Mouse (Mus musculus): ENCODE measurements around the gene Zfp800. TPM values are rescaled to one million over a fixed set of nuclear protein-coding genes. Genes with fewer than 3 reads are reported as not detected.

The Zfp800 gene
- polyA plus RNA-seq, 1 experiment from 2014 or later: 23.0 TPM

GRCm38 (mm10) chr6:28326720-28327119, 71.1 kb downstream of the Zfp800 start:
- Histone ChIP-seq H3K4me1 (replicated peaks) (peaks cover 7% of the 10 kb centered on the region; the same call in 1 of the 2 replicates), H3K9me3 (peaks cover 9% of the 10 kb centered on the region; the same call in 1 of the 2 replicates), H3K36me3 (no peaks in the 10 kb centered on the region), H3K27me3 (no peaks in the 10 kb centered on the region), H3K4me2 (no peak overlapping the region), H3K9ac (no peak overlapping the region), H3K4me3 (no peak overlapping the region), H3K27ac (no peak overlapping the region)
- 89% methylated on average over 3 of the region's 3 CpGs for WGBS
- ATAC-seq (ENCODE audit: low FRiP score): no peak

GRCm38 (mm10) chr6:28322399-28322798, 75.4 kb downstream of the Zfp800 start:
- Histone ChIP-seq H3K9me3 (peaks cover 9% of the 10 kb centered on the region; the same call in 1 of the 2 replicates), H3K4me3 (no peak overlapping the region), H3K4me1 (replicated peaks) (no peaks in the 10 kb centered on the region), H3K27me3 (no peaks in the 10 kb centered on the region), H3K36me3 (no peaks in the 10 kb centered on the region), H3K9ac (no peak overlapping the region), H3K27ac (no peak overlapping the region), H3K4me2 (no peak overlapping the region)
- ATAC-seq (ENCODE audit: low FRiP score): no peak
- 90% methylated on average over 7 of the region's 7 CpGs for WGBS

GRCm38 (mm10) chr6:28319648-28320270, 78.0 kb downstream of the Zfp800 start:
- no peak overlapping the region for H3K4me3 ChIP-seq
- WGBS: 79% methylated on average over 13 of the region's 13 CpGs
- ATAC-seq (ENCODE audit: low FRiP score): no peak

DNA sequence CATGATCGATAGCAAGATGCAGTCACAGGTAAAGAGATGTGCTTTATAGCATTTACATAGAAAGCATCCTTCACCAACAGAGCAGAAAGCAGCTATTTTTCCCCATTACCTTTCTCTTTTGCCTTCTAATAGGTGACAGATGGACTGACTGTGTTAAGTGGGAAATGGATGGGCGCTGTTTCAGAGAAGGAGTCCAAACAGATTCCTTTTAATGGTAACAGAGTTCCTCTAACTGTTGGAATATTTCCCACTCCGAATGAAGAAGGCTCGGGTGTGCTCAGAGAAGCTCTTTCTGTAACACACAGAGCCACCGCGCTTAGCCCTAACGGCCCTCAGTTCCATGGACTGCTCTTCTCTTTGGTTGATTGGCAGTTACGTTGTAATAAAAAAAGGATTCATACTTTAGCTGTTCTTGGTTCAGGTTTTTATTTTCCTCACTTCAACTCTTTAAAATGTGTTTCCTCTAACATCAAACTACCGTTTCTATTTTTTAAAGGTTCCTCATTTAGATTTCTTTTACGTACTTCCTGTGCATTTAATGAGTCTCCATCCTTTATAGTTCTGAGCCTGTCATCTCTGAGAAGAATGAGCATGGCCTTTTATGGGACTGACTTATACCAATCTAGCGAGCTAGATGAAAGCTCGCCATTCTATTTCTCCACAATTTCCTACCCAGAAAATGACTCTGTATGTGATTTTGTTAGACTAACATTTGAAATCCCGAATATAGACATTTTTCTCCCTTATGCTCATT, 78.8 kb downstream of the Zfp800 start:
- Histone ChIP-seq H3K9ac (no peak overlapping the region), H3K4me3 (no peak overlapping the region), H3K9me3 (peaks cover 9% of the 10 kb centered on the region; the same call in 1 of the 2 replicates), H3K27ac (no peak overlapping the region), H3K4me1 (replicated peaks) (no peaks in the 10 kb centered on the region), H3K36me3 (no peaks in the 10 kb centered on the region), H3K4me2 (no peak overlapping the region), H3K27me3 (no peaks in the 10 kb centered on the region)
- ATAC-seq (ENCODE audit: low FRiP score): no peak
- WGBS: 83% methylated on average over 13 of the region's 13 CpGs

More at GRCm38 (mm10) chr6:28319648-28320270, 78.0 kb downstream of the Zfp800 start:
- H3K9ac ChIP-seq: no peak overlapping the region
- H3K4me2 ChIP-seq: no peak overlapping the region
- no peaks in the 10 kb centered on the region for H3K4me1 ChIP-seq (replicated peaks)
- no peaks in the 10 kb centered on the region for H3K27me3 ChIP-seq
- H3K9me3 ChIP-seq: peaks cover 9% of the 10 kb centered on the region; the same call in 1 of the 2 replicates
- no peaks in the 10 kb centered on the region for H3K36me3 ChIP-seq
- H3K27ac ChIP-seq: no peak overlapping the region

- Histone ChIP-seq H3K27me3 (no peaks in the 10 kb centered on the region), H3K4me1 (replicated peaks) (no peaks in the 10 kb centered on the region), H3K9me3 (no peaks in the 10 kb centered on the region), H3K4me2 (no peak overlapping the region), H3K27ac (no peak overlapping the region), H3K36me3 (no peaks in the 10 kb centered on the region), H3K4me3 (no peak overlapping the region), H3K9ac (no peak overlapping the region)
- 97% methylated on average over 3 of the region's 3 CpGs for whole genome bisulfite sequencing
- ATAC-seq (ENCODE audit: low FRiP score): no peak
Observed at GRCm38 (mm10) chr6:28315208-28315607, 82.6 kb downstream of the Zfp800 start.

- no peak for ATAC-seq (ENCODE audit: low FRiP score)
- Histone ChIP-seq H3K9me3 (no peaks in the 10 kb centered on the region), H3K27me3 (no peaks in the 10 kb centered on the region), H3K4me1 (replicated peaks) (no peaks in the 10 kb centered on the region), H3K4me2 (no peak overlapping the region), H3K4me3 (no peak overlapping the region), H3K36me3 (no peaks in the 10 kb centered on the region), H3K9ac (no peak overlapping the region), H3K27ac (no peak overlapping the region)
- 80% methylated on average over 2 of the region's 2 CpGs for WGBS
Observed at GRCm38 (mm10) chr6:28312067-28312466, 85.7 kb downstream of the Zfp800 start.

DNA sequence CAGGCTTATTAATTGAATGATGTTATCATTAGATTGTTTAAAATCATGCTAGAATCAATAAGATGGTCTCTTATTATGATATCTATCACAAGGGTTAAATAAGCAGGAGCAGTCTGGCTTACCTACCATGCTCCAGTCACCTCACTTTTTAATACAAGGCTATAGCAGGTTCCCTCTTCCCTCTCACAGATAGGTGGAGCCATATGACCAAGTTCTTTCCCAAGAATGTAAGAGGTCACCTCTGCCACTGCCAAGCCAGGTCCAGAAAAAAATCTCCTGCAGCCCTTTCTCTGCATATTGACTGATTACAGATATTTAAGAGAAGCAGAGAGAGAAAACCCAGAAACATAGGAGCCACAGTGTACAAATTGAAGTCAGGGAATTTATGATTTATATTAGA, 88.1 kb downstream of the Zfp800 start:
- no peak overlapping the region for H3K4me3 ChIP-seq
- no peaks in the 10 kb centered on the region for H3K27me3 ChIP-seq
- no peaks in the 10 kb centered on the region for H3K4me1 ChIP-seq (replicated peaks)
- no peak overlapping the region for H3K9ac ChIP-seq
- no peak overlapping the region for H3K27ac ChIP-seq
- ATAC-seq (ENCODE audit: low FRiP score): no peak
- no peaks in the 10 kb centered on the region for H3K9me3 ChIP-seq
- no peak overlapping the region for H3K4me2 ChIP-seq
- H3K36me3 ChIP-seq: no peaks in the 10 kb centered on the region

GRCm38 (mm10) chr6:28308929-28309328, 88.9 kb downstream of the Zfp800 start:
- H3K27ac ChIP-seq: no peak overlapping the region
- H3K4me3 ChIP-seq: no peak overlapping the region
- WGBS: 93% methylated on average over 3 of the region's 3 CpGs
- no peaks in the 10 kb centered on the region for H3K27me3 ChIP-seq
- no peaks in the 10 kb centered on the region for H3K4me1 ChIP-seq (replicated peaks)
- no peak for ATAC-seq (ENCODE audit: low FRiP score)
- H3K4me2 ChIP-seq: no peak overlapping the region
- H3K9me3 ChIP-seq: no peaks in the 10 kb centered on the region
- H3K9ac ChIP-seq: no peak overlapping the region
- no peaks in the 10 kb centered on the region for H3K36me3 ChIP-seq

GRCm38 (mm10) chr6:28306702-28307101, 91.1 kb downstream of the Zfp800 start:
- H3K27ac ChIP-seq: no peak overlapping the region
- no peak for ATAC-seq (ENCODE audit: low FRiP score)
- H3K4me2 ChIP-seq: no peak overlapping the region
- WGBS: 91% methylated on average over 2 of the region's 2 CpGs
- no peaks in the 10 kb centered on the region for H3K27me3 ChIP-seq
- no peaks in the 10 kb centered on the region for H3K9me3 ChIP-seq
- H3K9ac ChIP-seq: no peak overlapping the region
- H3K4me1 ChIP-seq (replicated peaks): no peaks in the 10 kb centered on the region
- H3K4me3 ChIP-seq: no peak overlapping the region
- H3K36me3 ChIP-seq: no peaks in the 10 kb centered on the region

- no peak for ATAC-seq (ENCODE audit: low FRiP score)
- WGBS: 27% methylated on average over 8 of the region's 8 CpGs
- H3K4me1 ChIP-seq (replicated peaks): no peaks in the 10 kb centered on the region
- H3K4me2 ChIP-seq: no peak overlapping the region
- no peaks in the 10 kb centered on the region for H3K27me3 ChIP-seq
- no peaks in the 10 kb centered on the region for H3K9me3 ChIP-seq
- no peak overlapping the region for H3K4me3 ChIP-seq
- H3K9ac ChIP-seq: no peak overlapping the region
- H3K27ac ChIP-seq: no peak overlapping the region
- no peaks in the 10 kb centered on the region; the same call in 1 of the 2 replicates for H3K36me3 ChIP-seq
Observed at GRCm38 (mm10) chr6:28296306-28296705, 101.5 kb downstream of the Zfp800 start.

DNA sequence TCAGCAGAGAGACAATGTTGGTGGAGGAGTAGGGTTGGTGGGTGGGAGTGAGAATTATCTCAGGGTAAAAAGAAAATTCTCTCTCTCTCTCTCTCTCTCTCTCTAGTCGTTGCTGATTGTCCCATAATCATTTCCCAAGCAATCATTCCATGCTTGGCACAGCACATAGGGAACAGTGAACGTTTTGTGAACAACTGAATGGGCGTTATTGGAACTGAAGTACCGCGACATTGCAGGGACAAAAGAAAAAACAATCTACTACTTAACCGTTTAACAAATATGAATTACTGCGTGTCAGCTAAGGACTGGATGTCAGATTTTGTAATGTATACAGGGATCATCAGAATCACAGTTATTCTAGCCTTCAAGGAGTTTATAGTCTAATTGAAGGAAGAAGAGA, 102.2 kb downstream of the Zfp800 start:
- Histone ChIP-seq H3K27me3 (no peaks in the 10 kb centered on the region), H3K9ac (no peak overlapping the region), H3K4me2 (no peak overlapping the region), H3K4me3 (no peak overlapping the region), H3K9me3 (no peaks in the 10 kb centered on the region), H3K36me3 (no peaks in the 10 kb centered on the region), H3K27ac (no peak overlapping the region), H3K4me1 (replicated peaks) (no peaks in the 10 kb centered on the region)
- WGBS: 49% methylated on average over 7 of the region's 7 CpGs
- ATAC-seq (ENCODE audit: low FRiP score): no peak

DNA sequence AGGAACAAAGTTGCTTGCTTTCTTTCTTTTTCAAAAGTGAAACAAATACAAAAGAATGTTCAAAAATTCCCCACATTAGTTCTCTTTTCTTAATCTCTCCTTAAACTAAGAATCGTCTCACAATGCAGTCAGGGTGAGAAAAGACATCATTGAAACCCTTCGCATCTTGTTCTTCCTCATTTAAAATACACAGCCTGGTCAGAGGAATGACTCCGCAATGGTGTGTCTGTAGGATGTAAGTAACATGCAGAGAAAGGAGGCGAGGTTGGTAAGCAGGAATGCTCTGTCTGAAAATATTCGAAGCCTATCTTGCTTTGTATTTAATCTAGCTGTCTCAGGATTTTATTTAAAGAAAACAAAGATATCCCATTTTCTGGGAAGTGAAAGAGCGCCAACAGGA, 105.0 kb downstream of the Zfp800 start:
- no peak overlapping the region for H3K4me2 ChIP-seq
- no peak overlapping the region for H3K27ac ChIP-seq
- H3K9me3 ChIP-seq: no peaks in the 10 kb centered on the region
- no peak for ATAC-seq (ENCODE audit: low FRiP score)
- no peaks in the 10 kb centered on the region for H3K27me3 ChIP-seq
- no peaks in the 10 kb centered on the region for H3K36me3 ChIP-seq
- H3K4me1 ChIP-seq (replicated peaks): no peaks in the 10 kb centered on the region
- no peak overlapping the region for H3K9ac ChIP-seq
- 92% methylated on average over 6 of the region's 6 CpGs for WGBS
- no peak overlapping the region for H3K4me3 ChIP-seq

DNA sequence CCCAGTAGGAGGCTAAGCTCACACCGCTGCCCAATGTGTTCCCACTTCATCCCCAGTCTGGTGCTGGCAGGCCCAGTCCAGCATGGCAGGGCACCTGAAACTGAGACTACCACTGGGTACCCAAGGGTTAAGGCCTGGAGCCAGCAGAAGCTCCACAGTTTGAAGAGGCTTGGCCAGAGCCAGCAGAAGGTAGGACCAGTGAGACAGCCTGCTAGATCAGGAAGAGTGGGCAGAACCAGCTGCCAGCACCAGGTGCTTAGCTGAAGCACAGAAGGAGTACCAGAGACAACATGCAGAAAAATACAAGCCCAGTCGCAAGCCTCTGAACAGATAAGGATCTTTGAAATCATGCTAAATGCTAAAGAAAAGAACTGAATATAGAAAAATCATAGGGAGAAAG, 117.9 kb downstream of the Zfp800 start:
- Histone ChIP-seq H3K9ac (no peak overlapping the region), H3K27me3 (no peaks in the 10 kb centered on the region), H3K4me1 (replicated peaks) (no peaks in the 10 kb centered on the region), H3K9me3 (no peaks in the 10 kb centered on the region), H3K4me2 (no peak overlapping the region), H3K27ac (no peak overlapping the region), H3K36me3 (no peaks in the 10 kb centered on the region), H3K4me3 (no peak overlapping the region)
- 66% methylated on average over 2 of the region's 2 CpGs for WGBS
- ATAC-seq (ENCODE audit: low FRiP score): no peak

All from hindbrain, embryonic 13.5 days (tissue).